Mouse (Mus musculus) forebrain, postnatal 0 days (tissue): Measurements from ENCODE around the gene Nell1. TPM values are rescaled to one million over a fixed set of nuclear protein-coding genes. Genes with fewer than 3 reads are reported as not detected.
A peak's percentile ranks its signal among the peaks of the same experiment; 100 is the strongest.

Experiments
- ATAC-seq: fragments of 200-750 bp; cut with Nextera tagmentation; 2 replicates; pipeline ENCODE4 v1.8.0; 2017; ENCODE audit warnings: mild to moderate bottlenecking, moderate library complexity
- DNase-seq: peaks from one replicate; pipeline ENCODE4 v3.0.0-alpha.2; 2015
- H3K27ac ChIP-seq: fragments of 300-500 bp; sonication (generic); 2 replicates; pipeline ENCODE4 v1.5.1; 2014; ENCODE audit warnings: low read depth, mild to moderate bottlenecking, antibody characterized with exemption, low read length, moderate library complexity, mixed read lengths
- H3K27me3 ChIP-seq: fragments of 300-500 bp; sonication (generic); 2 replicates; pipeline ENCODE4 v1.6.1; 2014; ENCODE audit warnings: mild to moderate bottlenecking, low read length, mixed read lengths; ENCODE audit not compliant: insufficient read depth
- H3K36me3 ChIP-seq: fragments of 300-500 bp; sonication (generic); 2 replicates; pipeline ENCODE4 v1.6.1; 2014; ENCODE audit warnings: mild to moderate bottlenecking, moderate library complexity; ENCODE audit not compliant: insufficient read depth
- H3K4me1 ChIP-seq: fragments of 300-500 bp; sonication (generic); 2 replicates; pipeline ENCODE4 v1.6.1; 2014; ENCODE audit warnings: antibody characterized with exemption; ENCODE audit not compliant: insufficient read depth
- H3K4me2 ChIP-seq: fragments of 300-500 bp; sonication (generic); 2 replicates; pipeline ENCODE4 v1.6.1; 2014; ENCODE audit warnings: low read depth, mild to moderate bottlenecking, moderate library complexity
- H3K4me3 ChIP-seq: fragments of 300-500 bp; sonication (generic); 2 replicates; pipeline ENCODE4 v1.5.1; 2014; ENCODE audit warnings: low read depth, low read length, mixed read lengths
- H3K9ac ChIP-seq: fragments of 300-500 bp; sonication (generic); 2 replicates; pipeline ENCODE4 v1.6.1; 2014; ENCODE audit warnings: mild to moderate bottlenecking
- H3K9me3 ChIP-seq: fragments of 300-500 bp; sonication (generic); 2 replicates; pipeline ENCODE4 v1.6.1; 2016; ENCODE audit warnings: low read length
- CTCF ChIP-seq: sonication (generic); IDR thresholded peaks from 2 replicates; pipeline ENCODE4 v1.5.1; 2016; ENCODE audit warnings: antibody characterized with exemption, control low read depth, low read depth
- WGBS: fragments of 180-500 bp; shearing (Covaris S2); extraction: QIAGEN DNeasy Blood & Tissue Kit; methylation state at CpG from one replicate; pipeline ENCODE4 v1.1.7; 2014; 5-methylcytosine and 5-hydroxymethylcytosine counted together
- polyA plus RNA-seq: library from polyadenylated mRNA; unstranded; fragments of >200 nt; fragmentation: Nextera tagmentation; extraction: Ambion mirVana; gene quantifications from 2 replicates; pipeline ENCODE4 v1.2.1, GENCODE M21; 2015
- total RNA-seq: library from RNA; depleted of rRNA; stranded (reverse); fragments of >200 nt; gene quantifications from 2 replicates; pipeline ENCODE4 v1.2.3, GENCODE M21; 2014

Gene Nell1
- total and polyA plus RNA-seq, 2 experiments from 2014 or later, result 32.6 to 56.3 TPM

DNA sequence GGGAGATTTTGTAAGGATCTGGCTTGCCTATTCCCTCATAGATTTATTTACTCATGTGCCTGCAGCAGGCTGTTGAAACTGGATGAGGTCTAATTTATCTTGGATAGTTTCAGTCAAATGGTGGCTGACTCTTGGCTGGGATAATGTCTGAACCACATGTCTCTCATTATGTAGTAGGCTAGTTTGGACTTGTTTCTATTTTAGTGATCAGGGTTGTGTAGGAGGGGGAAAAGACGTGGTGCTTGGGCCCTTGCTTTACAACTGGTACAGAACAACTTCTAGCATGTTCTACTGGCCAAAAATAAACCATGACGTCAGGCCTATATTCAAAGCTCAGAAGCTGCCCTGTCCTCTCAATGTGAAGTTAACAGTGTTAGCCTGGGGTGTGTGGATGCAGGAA lies 230.6 kb downstream of the Nell1 start:
- no peak overlapping the region for H3K4me2 ChIP-seq
- no peak overlapping the region for H3K9ac ChIP-seq
- H3K4me1 ChIP-seq, result no peaks in the 10 kb centered on the region
- H3K27me3 ChIP-seq, result no peaks in the 10 kb centered on the region
- ATAC-seq (peak; percentile 75), DNase-seq (peak; percentile 8)
- no peaks in the 10 kb centered on the region for H3K9me3 ChIP-seq
- no peak for TF ChIP-seq CTCF
- no peak overlapping the region for H3K27ac ChIP-seq
- H3K36me3 ChIP-seq, result no peaks in the 10 kb centered on the region
- no peak overlapping the region for H3K4me3 ChIP-seq
- 59% methylated on average over 2 of the region's 2 CpGs for WGBS

DNA sequence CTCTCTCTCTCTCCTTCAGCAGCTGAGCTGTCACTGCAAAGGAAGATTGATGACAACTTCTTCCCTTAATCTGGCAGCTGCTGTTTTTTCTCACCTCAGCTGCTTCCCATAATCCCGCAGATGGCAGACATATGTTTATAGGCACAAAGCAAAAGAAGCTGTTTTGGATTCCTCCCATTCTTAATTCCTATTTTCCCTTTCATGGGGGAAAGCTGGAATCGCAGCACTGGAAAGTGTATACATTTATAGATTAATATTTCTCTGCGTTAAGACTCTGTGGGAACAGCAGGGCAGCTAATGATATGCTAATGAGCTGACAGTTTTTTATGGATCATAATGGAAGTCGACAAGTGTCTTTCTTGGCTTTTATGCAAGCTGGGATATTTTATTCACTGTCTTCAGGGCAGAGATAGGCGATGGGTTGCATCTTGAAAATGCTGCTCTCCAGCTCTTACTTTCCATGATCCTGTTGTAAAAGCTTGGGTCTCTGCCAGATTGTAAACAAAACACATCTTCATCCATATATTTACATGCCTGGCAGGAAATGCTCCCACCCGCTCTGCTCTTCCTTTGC lies 236.1 kb downstream of the Nell1 start:
- H3K27ac ChIP-seq, result no peak overlapping the region
- WGBS, result 16% methylated on average over 6 of the region's 6 CpGs
- peak; percentile 75 for ATAC-seq

GRCm38 (mm10) chr7:50221849-50222248 lies 247.2 kb downstream of the Nell1 start:
- H3K27me3 ChIP-seq, result no peaks in the 10 kb centered on the region
- no peak for ATAC-seq
- no peaks in the 10 kb centered on the region for H3K4me1 ChIP-seq

More for the DNA sequence above, 236.1 kb downstream of the Nell1 start:
- no peak overlapping the region for H3K4me3 ChIP-seq
- H3K4me1 ChIP-seq, result no peaks in the 10 kb centered on the region
- no peaks in the 10 kb centered on the region; the same call in 1 of the 2 replicates for H3K27me3 ChIP-seq
- peak; percentile 74 for DNase-seq
- no peak overlapping the region for H3K9ac ChIP-seq
- no peak overlapping the region for H3K4me2 ChIP-seq
- no peak for TF ChIP-seq CTCF
- no peaks in the 10 kb centered on the region; the same call in 1 of the 2 replicates for H3K9me3 ChIP-seq
- no peaks in the 10 kb centered on the region for H3K36me3 ChIP-seq

GRCm38 (mm10) chr7:50226621-50227020 lies 252.0 kb downstream of the Nell1 start:
- no peaks in the 10 kb centered on the region for H3K4me1 ChIP-seq
- H3K36me3 ChIP-seq, result no peaks in the 10 kb centered on the region
- H3K9ac ChIP-seq, result no peak overlapping the region
- DNase-seq (no peak), ATAC-seq (no peak)
- H3K9me3 ChIP-seq, result no peaks in the 10 kb centered on the region
- no peaks in the 10 kb centered on the region for H3K27me3 ChIP-seq
- no peak for TF ChIP-seq CTCF
- 96% methylated on average over 2 of the region's 2 CpGs for WGBS
- H3K4me2 ChIP-seq, result no peak overlapping the region
- H3K4me3 ChIP-seq, result no peak overlapping the region
- H3K27ac ChIP-seq, result no peak overlapping the region

More at GRCm38 (mm10) chr7:50221849-50222248, 247.2 kb downstream of the Nell1 start:
- TF ChIP-seq CTCF, result no peak
- Histone ChIP-seq H3K4me3 (no peak overlapping the region), H3K27ac (no peak overlapping the region), H3K4me2 (no peak overlapping the region), H3K9ac (no peak overlapping the region), H3K9me3 (no peaks in the 10 kb centered on the region), H3K36me3 (no peaks in the 10 kb centered on the region)
- no peak for DNase-seq

- no peak overlapping the region for H3K4me3 ChIP-seq
- DNase-seq (no peak), ATAC-seq (no peak)
- no peaks in the 10 kb centered on the region for H3K36me3 ChIP-seq
- H3K4me1 ChIP-seq, result no peaks in the 10 kb centered on the region
- no peak for TF ChIP-seq CTCF
- no peak overlapping the region for H3K27ac ChIP-seq
- 70% methylated on average over 4 of the region's 4 CpGs for WGBS
- H3K4me2 ChIP-seq, result no peak overlapping the region
- H3K9me3 ChIP-seq, result no peaks in the 10 kb centered on the region
- no peak overlapping the region for H3K9ac ChIP-seq
- H3K27me3 ChIP-seq, result no peaks in the 10 kb centered on the region
Measured at GRCm38 (mm10) chr7:50228273-50228672, 253.6 kb downstream of the Nell1 start.

- WGBS, result 78% methylated on average over 4 of the region's 4 CpGs
- Histone ChIP-seq H3K27ac (no peak overlapping the region), H3K27me3 (no peaks in the 10 kb centered on the region), H3K9me3 (no peaks in the 10 kb centered on the region), H3K4me1 (peaks cover 8% of the 10 kb centered on the region; the same call in 1 of the 2 replicates), H3K4me2 (no peak overlapping the region), H3K36me3 (no peaks in the 10 kb centered on the region), H3K4me3 (no peak overlapping the region), H3K9ac (no peak overlapping the region)
- TF ChIP-seq CTCF, result no peak
- no peak for DNase-seq
- no peak for ATAC-seq
Measured at GRCm38 (mm10) chr7:50241213-50241612, 266.5 kb downstream of the Nell1 start.

DNA sequence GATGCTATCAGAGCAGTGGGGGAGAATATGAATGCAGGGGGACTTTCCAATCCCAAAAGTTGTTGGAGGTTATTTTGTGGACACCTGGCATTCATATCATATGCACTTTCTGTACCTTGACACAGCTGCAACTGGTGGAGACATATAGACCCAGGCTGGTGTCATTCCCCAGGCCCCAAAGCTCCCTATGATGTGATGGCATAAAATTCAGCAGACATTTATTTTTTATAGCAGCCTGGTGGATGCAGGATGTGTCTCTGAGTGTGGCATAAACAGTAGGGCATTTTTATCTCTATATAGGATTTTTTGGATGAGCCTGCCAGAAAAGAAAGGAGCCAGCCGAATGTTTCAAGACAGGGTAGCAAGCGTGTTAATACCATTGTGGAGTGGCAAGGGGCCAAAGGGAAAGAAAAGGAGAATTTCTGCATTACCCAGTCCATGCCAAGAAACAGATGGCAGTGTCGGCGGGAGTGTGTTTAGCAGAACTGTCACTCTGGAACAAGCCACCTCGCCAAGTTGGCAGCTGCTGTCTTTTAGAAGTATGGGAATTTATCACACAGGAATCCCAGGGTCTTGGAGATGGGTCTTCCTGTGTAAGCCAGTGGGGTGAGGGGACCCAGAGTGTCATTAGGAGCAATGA lies 267.1 kb downstream of the Nell1 start:
- TF ChIP-seq CTCF, result no peak
- ATAC-seq (peak; percentile 98), DNase-seq (peak; percentile 95)
- Histone ChIP-seq H3K9me3 (no peaks in the 10 kb centered on the region), H3K4me3 (no peak overlapping the region), H3K27me3 (no peaks in the 10 kb centered on the region), H3K4me2 (no peak overlapping the region), H3K36me3 (no peaks in the 10 kb centered on the region), H3K9ac (no peak overlapping the region), H3K4me1 (peaks cover 8% of the 10 kb centered on the region; the same call in 1 of the 2 replicates), H3K27ac (no peak overlapping the region)
- 21% methylated on average over 5 of the region's 5 CpGs for WGBS
